Mouse (Mus musculus) NIH3T3 (cell line): ENCODE results near the gene Samt2.
"Not testable (repeated sequence)": the region's sequence is repeated elsewhere in the genome, so short reads cannot be mapped to it uniquely, and the experiment has no call there.

ENCODE experiments used
- DNase-seq: peaks from one replicate; pipeline ENCODE4 v3.0.0-alpha.2; 2012; ENCODE audit warnings: low read depth

Gene Samt2

GRCm38 (mm10) chrX:154579260-154579659, at the start of gene Samt2:
Gene Samt2 (minus strand): TSS chrX:154579360.
- not testable (repeated sequence) for DNase-seq
